Mouse (Mus musculus) CH12.LX (cell line): ENCODE data around the gene Il33. TPM values are rescaled to one million over a fixed set of nuclear protein-coding genes. Genes with fewer than 3 reads are reported as not detected.

ENCODE experiments used
- DNase-seq: peaks from one replicate; pipeline ENCODE4 v3.0.0-alpha.2; 2013; ENCODE audit errors: extremely low read depth
- H3K27ac ChIP-seq: 2 replicates; pipeline ENCODE4 v1.5.1; 2012; ENCODE audit warnings: low read depth, mild to moderate bottlenecking, control low read depth, moderate library complexity; ENCODE audit not compliant: insufficient read depth
- H3K27me3 ChIP-seq: replicated peaks from 2 replicates; pipeline ENCODE3; 2012; ENCODE audit warnings: inconsistent platforms
- H3K36me3 ChIP-seq, 2 experiments: replicated peaks in 1 of 2; 2 replicates each; pipeline versions ENCODE3 to v1.6.1; 2012; ENCODE audit warnings: inconsistent platforms in 1 of 2, low read length in 1 of 2, mild to moderate bottlenecking in 1 of 2, mixed read lengths in 1 of 2, moderate library complexity in 1 of 2; ENCODE audit not compliant: control insufficient read depth in 1 of 2, insufficient read depth in 1 of 2
- H3K4me1 ChIP-seq, 2 experiments: 2 replicates each; pipeline ENCODE4 v1.6.1; 2012; ENCODE audit warnings: inconsistent platforms in 1 of 2, moderate library complexity in 1 of 2; ENCODE audit not compliant: insufficient read depth in 2 of 2, control insufficient read depth in 1 of 2
- H3K4me2 ChIP-seq: 2 replicates; pipeline ENCODE4 v1.6.1; 2012; ENCODE audit warnings: low read depth, mild to moderate bottlenecking, control low read depth; ENCODE audit not compliant: poor library complexity, insufficient read depth, severe bottlenecking
- H3K4me3 ChIP-seq, 3 experiments: fragments of 150-350 bp in 1 of 3; sonication (generic) in 1 of 3; replicated peaks in 1 of 3; 2 replicates each; pipeline versions ENCODE3 to v1.5.1; 2011 to 2012; ENCODE audit warnings: low read depth in 2 of 3, low read length in 2 of 3, mild to moderate bottlenecking in 2 of 3, moderate library complexity in 2 of 3, control low read depth in 1 of 3, improper control_type of control experiment in 1 of 3, inconsistent platforms in 1 of 3, mixed read lengths in 1 of 3; ENCODE audit not compliant: poor library complexity in 1 of 3
- H3K79me2 ChIP-seq: replicated peaks from 2 replicates; pipeline ENCODE4 v1.6.1; 2012; ENCODE audit warnings: mild to moderate bottlenecking, moderate library complexity; ENCODE audit not compliant: control insufficient read depth, poor library complexity, insufficient read depth, severe bottlenecking; ENCODE audit errors: extremely low read depth
- H3K9ac ChIP-seq: 2 replicates; pipeline ENCODE4 v1.6.1; 2012; ENCODE audit warnings: low read depth, mild to moderate bottlenecking, control low read depth, moderate library complexity; ENCODE audit not compliant: insufficient read depth
- H3K9me3 ChIP-seq: replicated peaks from 2 replicates; pipeline ENCODE3; 2012; ENCODE audit warnings: low read length, inconsistent platforms, mixed read lengths
- BHLHE40 ChIP-seq: IDR thresholded peaks from 2 replicates; pipeline ENCODE4 v1.6.1; 2011; ENCODE audit warnings: mild to moderate bottlenecking, low read depth, low read length, improper control_type of control experiment
- CHD1 ChIP-seq: IDR thresholded peaks from 2 replicates; pipeline ENCODE4 v1.6.1; 2012; ENCODE audit warnings: low read depth, low read length, improper control_type of control experiment, inconsistent platforms
- CTCF ChIP-seq, 2 experiments: IDR thresholded peaks in 1 of 2; conservative IDR thresholded peaks in 1 of 2; 2 replicates each; pipeline ENCODE4 v1.5.1; 2011 to 2012; ENCODE audit warnings: low read depth in 2 of 2, low read length in 2 of 2, improper control_type of control experiment in 1 of 2, inconsistent platforms in 1 of 2, mild to moderate bottlenecking in 1 of 2, moderate library complexity in 1 of 2
- E2F4 ChIP-seq: IDR thresholded peaks from 2 replicates; pipeline ENCODE4 v1.6.1; 2011; ENCODE audit warnings: low read depth, low read length, improper control_type of control experiment; ENCODE audit not compliant: insufficient replicate concordance
- ETS1 ChIP-seq: conservative IDR thresholded peaks from 2 replicates; pipeline ENCODE4 v1.6.1; 2012; ENCODE audit warnings: low read depth, mild to moderate bottlenecking, inconsistent platforms, low read length, improper control_type of control experiment, moderate library complexity
- HCFC1 ChIP-seq: IDR thresholded peaks from 2 replicates; pipeline ENCODE4 v1.6.1; 2012; ENCODE audit warnings: low read depth, mild to moderate bottlenecking, inconsistent platforms, low read length, improper control_type of control experiment
- JUN ChIP-seq: IDR thresholded peaks from 2 replicates; pipeline ENCODE4 v1.6.1; 2011; ENCODE audit warnings: low read depth, mild to moderate bottlenecking, low read length, improper control_type of control experiment, moderate library complexity; ENCODE audit not compliant: insufficient read depth
- JUND ChIP-seq: conservative IDR thresholded peaks from 2 replicates; pipeline ENCODE4 v1.6.1; 2011; ENCODE audit warnings: low read depth, low read length, improper control_type of control experiment
- KAT2A ChIP-seq: IDR thresholded peaks from 2 replicates; pipeline ENCODE4 v1.6.1; 2012; ENCODE audit warnings: low read length, improper control_type of control experiment, inconsistent platforms; ENCODE audit not compliant: insufficient replicate concordance
- MAFK ChIP-seq: IDR thresholded peaks from 2 replicates; pipeline ENCODE4 v1.6.1; 2011; ENCODE audit warnings: low read length, improper control_type of control experiment; ENCODE audit not compliant: insufficient replicate concordance
- MAX ChIP-seq: IDR thresholded peaks from 2 replicates; pipeline ENCODE4 v1.6.1; 2011; ENCODE audit warnings: low read length, improper control_type of control experiment
- MEF2A ChIP-seq: IDR thresholded peaks from 2 replicates; pipeline ENCODE4 v1.6.1; 2014; ENCODE audit warnings: low read depth, mild to moderate bottlenecking, inconsistent platforms, low read length, improper control_type of control experiment, borderline replicate concordance
- MYC ChIP-seq: IDR thresholded peaks from 2 replicates; pipeline ENCODE4 v1.6.1; 2011; ENCODE audit warnings: low read depth, mild to moderate bottlenecking, improper control_type of control experiment, low read length
- NELFE ChIP-seq: IDR thresholded peaks from 2 replicates; pipeline ENCODE4 v1.6.1; 2011; ENCODE audit warnings: low read depth, low read length, improper control_type of control experiment
- POLR2AphosphoS2 ChIP-seq: IDR thresholded peaks from 2 replicates; pipeline ENCODE4 v1.6.1; 2011; ENCODE audit warnings: low read depth, low read length, improper control_type of control experiment
- RCOR1 ChIP-seq: conservative IDR thresholded peaks from 2 replicates; pipeline ENCODE4 v1.6.1; 2012; ENCODE audit warnings: low read depth, mild to moderate bottlenecking, inconsistent platforms, low read length, improper control_type of control experiment
- SIN3A ChIP-seq: IDR thresholded peaks from 2 replicates; pipeline ENCODE4 v1.6.1; 2012; ENCODE audit warnings: low read length, improper control_type of control experiment, inconsistent platforms
- TBP ChIP-seq: conservative IDR thresholded peaks from 2 replicates; pipeline ENCODE4 v1.6.1; 2011; ENCODE audit warnings: low read depth, low read length, improper control_type of control experiment
- TCF12 ChIP-seq: IDR thresholded peaks from 2 replicates; pipeline ENCODE4 v1.6.1; 2014; ENCODE audit warnings: low read depth, mild to moderate bottlenecking, inconsistent platforms, low read length, improper control_type of control experiment
- UBTF ChIP-seq: IDR thresholded peaks from 2 replicates; pipeline ENCODE4 v1.6.1; 2012; ENCODE audit warnings: low read depth, mild to moderate bottlenecking, inconsistent platforms, low read length, improper control_type of control experiment, moderate library complexity
- USF2 ChIP-seq: conservative IDR thresholded peaks from 2 replicates; pipeline ENCODE4 v1.6.1; 2011; ENCODE audit warnings: low read depth, low read length, improper control_type of control experiment
- ZNF384 ChIP-seq: IDR thresholded peaks from 2 replicates; pipeline ENCODE4 v1.6.1; 2012; ENCODE audit warnings: low read depth, low read length, improper control_type of control experiment, inconsistent platforms
- dilution Hi-C: fragments of 300-500 bp; cut with MboI; formaldehyde crosslinking; loops from 2 replicates; pipeline ENCODE4 v1.14.3; 2020; ENCODE audit warnings: low sequenced_read_pairs; ENCODE audit not compliant: extremely low pct_unique_long_range_greater_than_20kb, extremely low pct_ligation_motif_present
- in situ Hi-C: fragments of 300-500 bp; cut with MboI; formaldehyde crosslinking; loops from 3 replicates; pipeline ENCODE4 v1.14.3; 2019; ENCODE audit warnings: low sequenced_read_pairs, low pct_ligation_motif_present, low pct_unique_long_range_greater_than_20kb, mixed read lengths
- polyA plus RNA-seq: library from polyadenylated mRNA; unstranded; fragments of >175 nt; gene quantifications from 2 replicates; pipeline ENCODE4 v1.2.1, GENCODE M21; 2012; ENCODE audit warnings: low read depth; ENCODE audit not compliant: insufficient read length
- total RNA-seq, 2 experiments: library from RNA; depleted of rRNA; stranded (reverse); fragments of 300-350 nt in 1 of 2; fragments of >200 nt in 1 of 2; gene quantifications; 2 replicates each; pipeline ENCODE4 v1.2.3; 2012 to 2014

Il33 gene
- total and polyA plus RNA-seq, 3 experiments: 0.08 to 0.32 (median 0.24) TPM

GRCm38 (mm10) chr19:29895047-29895446 lies 29.9 kb upstream of the Il33 start:
- in situ Hi-C loops (no loop called here), dilution Hi-C loops (no loop called here)
- Histone ChIP-seq H3K27me3 (no peaks in the 10 kb centered on the region), H3K4me3 (no peak overlapping the region), H3K9me3 (peaks cover 6% of the 10 kb centered on the region), H3K4me2 (no peak overlapping the region), H3K36me3 (no peaks in the 10 kb centered on the region), H3K4me1 (no peaks in the 10 kb centered on the region), H3K27ac (no peak overlapping the region), H3K9ac (no peak overlapping the region), H3K79me2 (no peaks in the 10 kb centered on the region)
- DNase-seq: no peak
- no peak for TF ChIP-seq RCOR1
- TF ChIP-seq CHD1: no peak
- no peak for TF ChIP-seq UBTF
- no peak for TF ChIP-seq NELFE
- no peak for TF ChIP-seq ZNF384
- no peak for TF ChIP-seq TCF12
- no peak for TF ChIP-seq MYC

- H3K9me3 ChIP-seq: peaks cover 6% of the 10 kb centered on the region
- dilution Hi-C loops: no loop called here
- no peak for DNase-seq
- no peaks in the 10 kb centered on the region for H3K27me3 ChIP-seq
- no peaks in the 10 kb centered on the region for H3K79me2 ChIP-seq
- H3K4me3 ChIP-seq: no peak overlapping the region
- H3K36me3 ChIP-seq: no peaks in the 10 kb centered on the region
- no peaks in the 10 kb centered on the region; a peak in 1 of 4 replicates for H3K4me1 ChIP-seq
- in situ Hi-C loops: no loop called here
- H3K4me2 ChIP-seq: no peak overlapping the region
- TF ChIP-seq SIN3A (no peak), CTCF (conservative IDR thresholded peaks at IDR 0.05 in 1 of 2, IDR thresholded peaks at IDR 0.05 in 1 of 2; ENCODE audit: low read depth in 2 of 2, low read length in 2 of 2) (no peak), ETS1 (no peak), USF2 (no peak), MAFK (no peak), BHLHE40 (no peak), HCFC1 (no peak)
- no peak overlapping the region for H3K9ac ChIP-seq
- no peak overlapping the region for H3K27ac ChIP-seq
Observed at GRCm38 (mm10) chr19:29900318-29900717, 24.6 kb upstream of the Il33 start.

GRCm38 (mm10) chr19:29902343-29903070 lies 22.4 kb upstream of the Il33 start:
- dilution Hi-C loops (no loop called here), in situ Hi-C loops (no loop called here)
- no peak for TF ChIP-seq MAX
- TF ChIP-seq JUND: no peak
- no peak for TF ChIP-seq BHLHE40
- no peak for TF ChIP-seq TBP
- TF ChIP-seq KAT2A: no peak
- TF ChIP-seq ZNF384: no peak
- TF ChIP-seq POLR2AphosphoS2: no peak
- no peak for TF ChIP-seq MEF2A
- no peak for TF ChIP-seq SIN3A
- no peak for TF ChIP-seq JUN
- TF ChIP-seq E2F4: no peak
- TF ChIP-seq UBTF: no peak

More at GRCm38 (mm10) chr19:29902343-29903070, 22.4 kb upstream of the Il33 start:
- no peak overlapping the region for H3K9ac ChIP-seq
- H3K9me3 ChIP-seq: peaks cover 6% of the 10 kb centered on the region
- H3K27me3 ChIP-seq: no peaks in the 10 kb centered on the region
- H3K36me3 ChIP-seq: no peaks in the 10 kb centered on the region
- H3K79me2 ChIP-seq: no peaks in the 10 kb centered on the region
- no peaks in the 10 kb centered on the region; a peak in 1 of 4 replicates for H3K4me1 ChIP-seq
- no peak overlapping the region for H3K27ac ChIP-seq
- H3K4me2 ChIP-seq: no peak overlapping the region
- DNase-seq: no peak
- no peak overlapping the region for H3K4me3 ChIP-seq
